Mouse (Mus musculus): ENCODE results near the gene Lamtor1. TPM values are rescaled to one million over a fixed set of nuclear protein-coding genes. Genes with fewer than 3 reads are reported as not detected.

Gene Lamtor1
- polyA plus RNA-seq, 1 experiment from 2014 or later, result 164 TPM

GRCm38 (mm10) chr7:101866491-101867265, 39.0 kb upstream of the Lamtor1 start:
- whole genome bisulfite sequencing, result 85% methylated on average over 11 of the region's 11 CpGs
- no peaks in the 10 kb centered on the region for H3K27me3 ChIP-seq (ENCODE audit: insufficient read depth, low read length)

DNA sequence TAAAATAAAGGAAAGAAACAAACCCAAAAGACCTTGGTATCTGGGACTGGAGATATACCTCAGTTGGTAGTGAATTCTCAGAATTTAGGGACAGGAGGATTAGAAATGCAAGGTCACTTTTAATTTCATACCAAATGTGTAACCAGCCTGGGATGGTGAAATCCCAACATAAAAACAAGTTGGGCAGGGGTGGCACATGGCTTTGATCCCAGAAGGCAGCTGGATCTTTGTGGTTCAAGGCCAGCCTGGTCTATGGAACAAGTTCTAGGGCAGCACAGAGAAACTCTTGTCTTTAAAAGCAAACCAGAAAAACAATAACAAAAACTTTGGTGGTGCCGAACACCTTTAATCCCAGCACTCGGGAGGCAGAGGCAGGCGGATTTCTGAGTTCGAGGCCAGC, 38.2 kb upstream of the Lamtor1 start:
- Histone ChIP-seq H3K4me3 (replicated peaks; ENCODE audit: low read depth, low read length) (no peak overlapping the region), H3K4me2 (ENCODE audit: low read length) (no peak overlapping the region), H3K9me3 (replicated peaks; ENCODE audit: low read length) (no peaks in the 10 kb centered on the region), H3K27me3 (ENCODE audit: insufficient read depth, low read length) (no peaks in the 10 kb centered on the region), H3K4me1 (replicated peaks; ENCODE audit: insufficient read depth, low read length) (peaks cover 12% of the 10 kb centered on the region; the same call in 1 of the 2 replicates), H3K27ac (no peak overlapping the region), H3K36me3 (ENCODE audit: insufficient read depth, low read length) (no peaks in the 10 kb centered on the region), H3K9ac (ENCODE audit: low read depth, low read length) (no peak overlapping the region)
- DNase-seq (ENCODE audit: low spot score), result no peak
- WGBS, result 99% methylated on average over 4 of the region's 4 CpGs
- TF ChIP-seq CTCF (IDR thresholded peaks at IDR 0.05; ENCODE audit: low read depth), result no peak
- ATAC-seq (replicated peaks; ENCODE audit: low FRiP score, low read depth), result no peak

More at GRCm38 (mm10) chr7:101866491-101867265, 39.0 kb upstream of the Lamtor1 start:
- no peak overlapping the region for H3K9ac ChIP-seq (ENCODE audit: low read depth, low read length)
- no peak overlapping the region for H3K27ac ChIP-seq
- no peak for TF ChIP-seq CTCF (IDR thresholded peaks at IDR 0.05; ENCODE audit: low read depth)
- H3K9me3 ChIP-seq (replicated peaks; ENCODE audit: low read length), result no peaks in the 10 kb centered on the region
- no peak overlapping the region for H3K4me2 ChIP-seq (ENCODE audit: low read length)
- no peak overlapping the region for H3K4me3 ChIP-seq (replicated peaks; ENCODE audit: low read depth, low read length)
- peaks cover 12% of the 10 kb centered on the region; the same call in 1 of the 2 replicates for H3K4me1 ChIP-seq (replicated peaks; ENCODE audit: insufficient read depth, low read length)
- no peaks in the 10 kb centered on the region for H3K36me3 ChIP-seq (ENCODE audit: insufficient read depth, low read length)
- no peak for DNase-seq (ENCODE audit: low spot score)
- ATAC-seq (replicated peaks; ENCODE audit: low FRiP score, low read depth), result no peak

GRCm38 (mm10) chr7:101868241-101869162, 37.2 kb upstream of the Lamtor1 start:
- Histone ChIP-seq H3K27me3 (ENCODE audit: insufficient read depth, low read length) (no peaks in the 10 kb centered on the region), H3K4me1 (replicated peaks; ENCODE audit: insufficient read depth, low read length) (peaks cover 12% of the 10 kb centered on the region; the same call in 1 of the 2 replicates), H3K4me2 (ENCODE audit: low read length) (peak overlapping the region; percentile 11), H3K9me3 (replicated peaks; ENCODE audit: low read length) (no peaks in the 10 kb centered on the region), H3K27ac (peak overlapping the region; percentile 70), H3K36me3 (ENCODE audit: insufficient read depth, low read length) (no peaks in the 10 kb centered on the region), H3K9ac (ENCODE audit: low read depth, low read length) (no peak overlapping the region), H3K4me3 (replicated peaks; ENCODE audit: low read depth, low read length) (no peak overlapping the region)
- ATAC-seq (replicated peaks; ENCODE audit: low FRiP score, low read depth), result peak; percentile 60
- WGBS, result 34% methylated on average over 13 of the region's 13 CpGs
- no peak for TF ChIP-seq CTCF (IDR thresholded peaks at IDR 0.05; ENCODE audit: low read depth)
- peak; percentile 84 for DNase-seq (ENCODE audit: low spot score)

GRCm38 (mm10) chr7:101869163-101869500, 36.6 kb upstream of the Lamtor1 start:
- ATAC-seq (replicated peaks; ENCODE audit: low FRiP score, low read depth) (peak; percentile 50; the same call in 1 of the 2 replicates), DNase-seq (ENCODE audit: low spot score) (no peak)
- H3K36me3 ChIP-seq (ENCODE audit: insufficient read depth, low read length), result no peaks in the 10 kb centered on the region
- H3K27ac ChIP-seq, result peak overlapping the region; percentile 70; the same call in 1 of the 2 replicates
- H3K4me2 ChIP-seq (ENCODE audit: low read length), result no peak overlapping the region; the same call in 1 of the 2 replicates
- H3K4me3 ChIP-seq (replicated peaks; ENCODE audit: low read depth, low read length), result no peak overlapping the region
- TF ChIP-seq CTCF (IDR thresholded peaks at IDR 0.05; ENCODE audit: low read depth), result no peak
- H3K27me3 ChIP-seq (ENCODE audit: insufficient read depth, low read length), result no peaks in the 10 kb centered on the region
- H3K9me3 ChIP-seq (replicated peaks; ENCODE audit: low read length), result no peaks in the 10 kb centered on the region
- H3K9ac ChIP-seq (ENCODE audit: low read depth, low read length), result no peak overlapping the region
- peaks cover 12% of the 10 kb centered on the region; the same call in 1 of the 2 replicates for H3K4me1 ChIP-seq (replicated peaks; ENCODE audit: insufficient read depth, low read length)
- 59% methylated on average over 7 of the region's 7 CpGs for WGBS

- WGBS, result 43% methylated on average over 2 of the region's 2 CpGs
- no peaks in the 10 kb centered on the region for H3K36me3 ChIP-seq (ENCODE audit: insufficient read depth, low read length)
- H3K4me1 ChIP-seq (replicated peaks; ENCODE audit: insufficient read depth, low read length), result peaks cover 12% of the 10 kb centered on the region; the same call in 1 of the 2 replicates
- ATAC-seq (replicated peaks; ENCODE audit: low FRiP score, low read depth) (peak; percentile 75), DNase-seq (ENCODE audit: low spot score) (peak; percentile 33)
- no peak for TF ChIP-seq CTCF (IDR thresholded peaks at IDR 0.05; ENCODE audit: low read depth)
- H3K27ac ChIP-seq, result peak within 1 kb of the TSS; percentile 70
- H3K4me2 ChIP-seq (ENCODE audit: low read length), result peak within 1 kb of the TSS; percentile 1; the same call in 1 of the 2 replicates
- H3K4me3 ChIP-seq (replicated peaks; ENCODE audit: low read depth, low read length), result no peak within 1 kb of the TSS; the same call in 1 of the 2 replicates
- no peaks in the 10 kb centered on the region for H3K27me3 ChIP-seq (ENCODE audit: insufficient read depth, low read length)
- H3K9me3 ChIP-seq (replicated peaks; ENCODE audit: low read length), result no peaks in the 10 kb centered on the region
- 0 out of 2 replicates have a peak within 1 kb of the TSS, but pooled peaks have one; percentile 27 for H3K9ac ChIP-seq (ENCODE audit: low read depth, low read length)
Measured at GRCm38 (mm10) chr7:101870629-101871028, 35.1 kb upstream of the Lamtor1 start, which contains the start of gene Folr1. Folr1 (minus strand) TSS chr7:101870788.

DNA sequence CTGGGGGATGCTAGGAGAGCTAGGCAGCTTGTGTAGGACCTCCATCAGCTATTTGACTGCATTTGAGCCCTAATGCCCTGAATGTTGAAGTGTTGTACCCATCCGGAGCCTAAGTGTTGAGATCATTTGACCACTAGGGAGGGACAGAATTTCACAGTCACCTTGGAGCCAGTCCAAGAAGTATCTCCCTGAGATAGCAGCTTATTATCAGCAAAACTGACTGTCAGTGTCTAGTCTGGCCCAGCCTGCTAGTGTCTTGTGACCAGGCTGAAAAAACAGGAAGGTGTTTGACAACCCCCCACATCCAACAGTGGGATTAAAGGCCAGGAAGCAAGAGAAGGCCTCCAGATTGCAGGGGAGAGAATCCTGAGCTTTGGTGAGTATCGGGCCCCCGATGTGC, 34.4 kb upstream of the Lamtor1 start:
- no peak overlapping the region for H3K4me2 ChIP-seq (ENCODE audit: low read length)
- no peaks in the 10 kb centered on the region for H3K36me3 ChIP-seq (ENCODE audit: insufficient read depth, low read length)
- no peak for ATAC-seq (replicated peaks; ENCODE audit: low FRiP score, low read depth)
- H3K9ac ChIP-seq (ENCODE audit: low read depth, low read length), result no peak overlapping the region
- H3K4me1 ChIP-seq (replicated peaks; ENCODE audit: insufficient read depth, low read length), result peaks cover 12% of the 10 kb centered on the region; the same call in 1 of the 2 replicates
- H3K9me3 ChIP-seq (replicated peaks; ENCODE audit: low read length), result no peaks in the 10 kb centered on the region
- no peak overlapping the region for H3K4me3 ChIP-seq (replicated peaks; ENCODE audit: low read depth, low read length)
- no peak for TF ChIP-seq CTCF (IDR thresholded peaks at IDR 0.05; ENCODE audit: low read depth)
- H3K27me3 ChIP-seq (ENCODE audit: insufficient read depth, low read length), result no peaks in the 10 kb centered on the region
- DNase-seq (ENCODE audit: low spot score), result no peak
- peak overlapping the region; percentile 70 for H3K27ac ChIP-seq
- WGBS, result 82% methylated on average over 3 of the region's 3 CpGs
